Mouse (Mus musculus) olfactory bulb, adult 2 months (tissue): ENCODE measurements around the gene Icmt.

Experiments
- CTCF ChIP-seq: fragments of 200-500 bp; IDR thresholded peaks from 2 replicates; pipeline ENCODE4 v1.5.1; 2012; ENCODE audit warnings: low read depth, mild to moderate bottlenecking, low read length, moderate library complexity; ENCODE audit not compliant: insufficient read depth
- POLR2A ChIP-seq: fragments of 200-500 bp; IDR thresholded peaks from 2 replicates; pipeline ENCODE4 v1.6.1; 2012; ENCODE audit warnings: mild to moderate bottlenecking, low read depth, low read length, moderate library complexity; ENCODE audit not compliant: insufficient read depth

- TF ChIP-seq POLR2A (no peak), CTCF (no peak)
Measured at GRCm38 (mm10) chr4:152253183-152253759, 43.8 kb upstream of the Icmt start.
